Mouse (Mus musculus): ENCODE data around the gene Zfp61. TPM values are rescaled to one million over a fixed set of nuclear protein-coding genes. Genes with fewer than 3 reads are reported as not detected.

Gene Zfp61
- polyA plus RNA-seq, 1 experiment from 2014 or later, result 22.9 TPM

DNA sequence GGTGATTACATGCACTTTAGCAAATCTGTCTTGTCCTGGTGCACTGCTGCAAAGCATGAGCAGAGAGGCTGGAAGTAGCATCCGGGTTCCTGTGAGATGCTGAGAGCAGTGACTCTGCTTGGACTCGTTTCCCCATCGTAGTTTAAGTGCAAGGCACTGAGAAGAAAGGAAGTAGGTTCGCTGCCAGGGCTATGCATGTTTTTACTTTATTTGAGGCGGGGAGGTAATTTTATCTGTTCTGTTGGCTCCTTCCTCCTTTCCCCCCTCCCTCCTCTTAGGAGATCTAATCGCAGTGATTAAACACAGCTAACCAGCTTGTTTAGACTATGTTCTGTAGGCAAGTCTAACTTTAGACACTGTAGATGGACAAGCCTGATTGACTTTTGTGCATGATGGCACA, 17.9 kb upstream of the Zfp61 start:
- 44% methylated on average over 6 of the region's 6 CpGs for WGBS
- TF ChIP-seq CTCF (IDR thresholded peaks at IDR 0.05; ENCODE audit: low read depth), result no peak
- no peak for ATAC-seq (replicated peaks; ENCODE audit: low FRiP score, low read depth)
- H3K9ac ChIP-seq (ENCODE audit: low read depth, low read length), result no peak overlapping the region
- no peaks in the 10 kb centered on the region for H3K27me3 ChIP-seq (ENCODE audit: insufficient read depth, low read length)
- H3K4me3 ChIP-seq (replicated peaks; ENCODE audit: low read depth, low read length), result no peak overlapping the region
- H3K9me3 ChIP-seq (replicated peaks; ENCODE audit: low read length), result 0 out of 2 replicates have a peak, but pooled peaks cover 2% of the 10 kb centered on the region
- peaks cover 8% of the 10 kb centered on the region; the same call in 1 of the 2 replicates for H3K4me1 ChIP-seq (replicated peaks; ENCODE audit: insufficient read depth, low read length)
- no peak overlapping the region for H3K4me2 ChIP-seq (ENCODE audit: low read length)
- DNase-seq (ENCODE audit: low spot score), result no peak
- no peak overlapping the region for H3K27ac ChIP-seq
- H3K36me3 ChIP-seq (ENCODE audit: insufficient read depth, low read length), result no peaks in the 10 kb centered on the region

DNA sequence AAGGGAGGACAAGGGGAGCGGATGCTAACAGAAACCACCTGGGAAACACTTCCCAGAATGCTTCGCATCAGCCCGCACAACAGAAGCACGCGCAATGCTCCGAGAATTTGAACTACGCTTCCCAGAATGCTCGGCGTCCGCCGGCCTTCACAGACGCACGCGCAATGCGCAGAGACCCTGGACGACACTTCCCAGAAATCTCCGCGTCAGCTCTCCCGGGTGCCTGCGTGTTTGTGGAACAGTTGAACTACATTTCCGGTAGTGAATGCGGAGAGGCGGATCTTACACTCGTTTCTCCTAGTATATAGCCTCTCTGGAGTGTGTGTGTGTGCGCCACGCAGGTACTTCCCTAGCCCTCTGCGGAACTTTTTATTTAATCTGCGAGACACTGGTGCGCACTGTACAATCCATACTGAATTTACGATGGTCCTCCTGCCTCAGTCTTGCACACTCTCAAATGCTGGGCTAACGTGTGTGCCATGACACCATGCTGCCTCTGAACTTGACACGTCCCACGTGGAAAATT, 15.6 kb upstream of the Zfp61 start, which contains the start of gene Zfp94:
Gene Zfp94, minus strand, starts transcription at position 100 of the 526 bp plus-strand sequence.
- ATAC-seq (replicated peaks; ENCODE audit: low FRiP score, low read depth), result peak; percentile 94
- Histone ChIP-seq H3K4me3 (replicated peaks; ENCODE audit: low read depth, low read length) (peak within 1 kb of the TSS; percentile 55), H3K27me3 (ENCODE audit: insufficient read depth, low read length) (no peaks in the 10 kb centered on the region), H3K27ac (peak within 1 kb of the TSS; percentile 80), H3K4me2 (ENCODE audit: low read length) (peak within 1 kb of the TSS; percentile 83), H3K4me1 (replicated peaks; ENCODE audit: insufficient read depth, low read length) (peaks cover 8% of the 10 kb centered on the region; the same call in 1 of the 2 replicates), H3K9ac (ENCODE audit: low read depth, low read length) (peak within 1 kb of the TSS; percentile 66), H3K9me3 (replicated peaks; ENCODE audit: low read length) (no peaks in the 10 kb centered on the region), H3K36me3 (ENCODE audit: insufficient read depth, low read length) (0 out of 2 replicates have a peak, but pooled peaks cover under 1% of the 10 kb centered on the region)
- WGBS, result under 1% methylated on average over 33 of the region's 33 CpGs
- DNase-seq (ENCODE audit: low spot score), result peak; percentile 98
- TF ChIP-seq CTCF (IDR thresholded peaks at IDR 0.05; ENCODE audit: low read depth), result no peak

DNA sequence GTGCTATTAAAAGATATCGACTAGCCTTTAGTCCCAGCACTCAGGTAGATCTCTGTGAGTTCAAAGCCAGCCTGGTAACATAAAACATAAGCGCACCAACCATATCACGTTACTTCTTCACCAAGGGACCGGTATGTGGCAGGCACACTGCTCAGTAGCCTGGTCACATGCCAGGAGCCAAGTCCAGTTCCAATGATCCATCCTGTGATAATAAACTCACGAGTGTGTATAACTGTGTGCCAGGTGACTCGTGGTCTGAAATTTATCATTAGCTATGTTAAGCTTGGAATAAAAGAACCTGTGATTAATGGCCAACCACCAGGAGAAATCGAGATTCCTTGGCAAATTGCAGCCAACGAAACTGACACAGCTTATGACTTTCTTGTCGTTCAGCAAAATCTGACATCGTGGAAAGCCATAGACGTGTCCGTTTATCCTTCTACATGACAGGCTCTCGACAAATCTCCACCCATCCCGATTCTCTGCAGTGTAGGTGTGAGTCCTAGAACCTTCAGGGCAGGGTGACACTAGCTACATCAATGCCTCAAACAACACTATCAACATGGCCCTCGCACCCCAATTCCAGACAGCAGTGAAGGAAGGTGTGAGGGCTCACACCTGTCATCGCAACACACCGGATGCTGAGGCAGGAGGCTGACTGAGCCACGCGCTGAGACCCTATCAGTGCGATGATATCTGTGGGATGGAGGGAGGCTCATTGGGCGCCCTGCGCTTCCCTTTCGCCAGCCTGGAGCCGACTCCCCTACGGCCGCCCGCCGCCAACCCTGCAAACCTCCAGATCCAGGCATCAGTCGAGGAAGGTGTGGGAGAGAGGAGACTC, 14.9 kb upstream of the Zfp61 start:
- 21% methylated on average over 29 of the region's 29 CpGs for whole genome bisulfite sequencing
- Histone ChIP-seq H3K27ac (peak overlapping the region; percentile 50; the same call in 1 of the 2 replicates), H3K9ac (ENCODE audit: low read depth, low read length) (peak overlapping the region; percentile 66), H3K4me1 (replicated peaks; ENCODE audit: insufficient read depth, low read length) (peaks cover 8% of the 10 kb centered on the region; the same call in 1 of the 2 replicates), H3K4me2 (ENCODE audit: low read length) (peak overlapping the region; percentile 83), H3K4me3 (replicated peaks; ENCODE audit: low read depth, low read length) (peak overlapping the region; percentile 55), H3K36me3 (ENCODE audit: insufficient read depth, low read length) (0 out of 2 replicates have a peak, but pooled peaks cover 4% of the 10 kb centered on the region), H3K9me3 (replicated peaks; ENCODE audit: low read length) (no peaks in the 10 kb centered on the region), H3K27me3 (ENCODE audit: insufficient read depth, low read length) (no peaks in the 10 kb centered on the region)
- 0 out of 2 replicates have a peak, but pooled peaks have one; percentile 41 for ATAC-seq (replicated peaks; ENCODE audit: low FRiP score, low read depth)
- TF ChIP-seq CTCF (IDR thresholded peaks at IDR 0.05; ENCODE audit: low read depth), result no peak
- DNase-seq (ENCODE audit: low spot score), result no peak

DNA sequence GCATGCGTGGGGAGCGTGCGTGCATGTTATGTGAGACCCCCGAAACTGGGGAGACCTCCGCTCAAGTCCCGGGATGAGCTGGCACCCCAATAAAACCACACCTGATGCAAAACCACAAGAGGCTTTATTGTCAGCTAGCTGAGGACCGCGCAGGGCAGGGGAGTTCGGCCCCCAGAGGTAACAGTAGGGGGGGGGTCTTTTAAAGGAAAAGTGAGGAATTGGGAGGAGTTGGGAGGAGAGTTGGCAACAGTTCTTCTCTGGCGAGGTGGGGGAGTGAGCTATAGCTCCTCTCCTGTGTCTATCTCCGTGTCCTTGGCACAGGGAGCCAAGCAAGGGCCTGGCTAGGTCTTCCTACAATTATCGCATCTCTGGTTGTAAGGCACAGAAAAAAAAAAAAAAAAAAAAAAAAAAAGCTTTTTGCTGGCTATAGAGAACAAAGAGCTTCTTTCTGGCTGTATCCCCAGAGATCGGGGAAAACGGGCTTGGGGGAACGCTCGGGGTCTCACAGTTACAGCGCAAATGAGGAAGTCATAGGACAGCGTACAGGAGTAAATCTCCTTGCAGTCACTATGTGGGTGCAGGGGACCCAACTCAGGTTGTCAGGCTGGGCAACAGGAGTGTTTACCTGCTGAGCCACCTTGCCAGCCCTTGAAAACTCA, 1.1 kb downstream of the Zfp61 start:
- Histone ChIP-seq H3K4me3 (replicated peaks; ENCODE audit: low read depth, low read length) (peak overlapping the region; percentile 76), H3K4me1 (replicated peaks; ENCODE audit: insufficient read depth, low read length) (0 out of 2 replicates have a peak, but pooled peaks cover 3% of the 10 kb centered on the region), H3K36me3 (ENCODE audit: insufficient read depth, low read length) (peaks cover 24% of the 10 kb centered on the region), H3K9me3 (replicated peaks; ENCODE audit: low read length) (no peaks in the 10 kb centered on the region), H3K9ac (ENCODE audit: low read depth, low read length) (peak overlapping the region; percentile 54; the same call in 1 of the 2 replicates), H3K27me3 (ENCODE audit: insufficient read depth, low read length) (no peaks in the 10 kb centered on the region), H3K27ac (no peak overlapping the region; the same call in 1 of the 2 replicates), H3K4me2 (ENCODE audit: low read length) (peak overlapping the region; percentile 88)
- 2% methylated on average over 18 of the region's 18 CpGs for WGBS
- ATAC-seq (replicated peaks; ENCODE audit: low FRiP score, low read depth), result peak; percentile 6; the same call in 1 of the 2 replicates
- peak; percentile 47 for DNase-seq (ENCODE audit: low spot score)
- TF ChIP-seq CTCF (IDR thresholded peaks at IDR 0.05; ENCODE audit: low read depth), result no peak

- Histone ChIP-seq H3K36me3 (ENCODE audit: insufficient read depth, low read length) (peaks cover 32% of the 10 kb centered on the region), H3K4me3 (replicated peaks; ENCODE audit: low read depth, low read length) (peak overlapping the region; percentile 76), H3K4me1 (replicated peaks; ENCODE audit: insufficient read depth, low read length) (0 out of 2 replicates have a peak, but pooled peaks cover 3% of the 10 kb centered on the region), H3K9ac (ENCODE audit: low read depth, low read length) (peak overlapping the region; percentile 75), H3K4me2 (ENCODE audit: low read length) (peak overlapping the region; percentile 88), H3K9me3 (replicated peaks; ENCODE audit: low read length) (no peaks in the 10 kb centered on the region), H3K27me3 (ENCODE audit: insufficient read depth, low read length) (no peaks in the 10 kb centered on the region), H3K27ac (peak overlapping the region; percentile 91)
- peak; percentile 92 for ATAC-seq (replicated peaks; ENCODE audit: low FRiP score, low read depth)
- peak; percentile 95 for DNase-seq (ENCODE audit: low spot score)
- TF ChIP-seq CTCF (IDR thresholded peaks at IDR 0.05; ENCODE audit: low read depth), result peak; percentile 62
- under 1% methylated on average over 45 of the region's 47 CpGs for WGBS
Observed at GRCm38 (mm10) chr7:24298973-24299708, 1.9 kb downstream of the Zfp61 start.

All from kidney, postnatal 0 days (tissue).